Mouse (Mus musculus): Measurements from ENCODE around the gene Tgfb1. TPM values are rescaled to one million over a fixed set of nuclear protein-coding genes. Genes with fewer than 3 reads are reported as not detected.

The Tgfb1 gene
- polyA plus RNA-seq, 1 experiment from 2014 or later = 3.8 TPM

Other genes starting within 250 kb of the Tgfb1 start
- gene Ceacam1, start 209.4 kb upstream of the Tgfb1 start, polyA plus RNA-seq (2015; fragmentation: Nextera tagmentation; extraction: Ambion mirVana) = 3.8 and 4.8 TPM in 2 replicates
- gene Ceacam2, start 147.1 kb upstream of the Tgfb1 start, polyA plus RNA-seq (2015; fragmentation: Nextera tagmentation; extraction: Ambion mirVana) = not detected in 2 replicates
- gene Erich4, start 71.1 kb upstream of the Tgfb1 start, polyA plus RNA-seq (2015; fragmentation: Nextera tagmentation; extraction: Ambion mirVana) = 0.21 TPM in 1 of 2 replicates, not detected in the other
- 58.6 and 63.6 TPM in 2 replicates for gene Dmac2, start 67.6 kb upstream of the Tgfb1 start, polyA plus RNA-seq (2015; fragmentation: Nextera tagmentation; extraction: Ambion mirVana)
- 9.0 and 9.1 TPM in 2 replicates for gene B3gnt8, start 60.3 kb upstream of the Tgfb1 start, polyA plus RNA-seq (2015; fragmentation: Nextera tagmentation; extraction: Ambion mirVana)
- 72.1 and 74.4 TPM in 2 replicates for gene Bckdha, start 28.0 kb upstream of the Tgfb1 start, polyA plus RNA-seq (2015; fragmentation: Nextera tagmentation; extraction: Ambion mirVana)
- gene Exosc5, start 27.8 kb upstream of the Tgfb1 start, polyA plus RNA-seq (2015; fragmentation: Nextera tagmentation; extraction: Ambion mirVana) = 42.5 and 44.6 TPM in 2 replicates
- gene Tmem91, start 11.8 kb upstream of the Tgfb1 start, polyA plus RNA-seq (2015; fragmentation: Nextera tagmentation; extraction: Ambion mirVana) = 2.1 and 2.2 TPM in 2 replicates
- gene B9d2, start 6.2 kb upstream of the Tgfb1 start, polyA plus RNA-seq (2015; fragmentation: Nextera tagmentation; extraction: Ambion mirVana) = 30.3 and 32.0 TPM in 2 replicates
- gene Ccdc97, start 32.1 kb downstream of the Tgfb1 start, polyA plus RNA-seq (2015; fragmentation: Nextera tagmentation; extraction: Ambion mirVana) = 19.9 and 23.0 TPM in 2 replicates
- gene Hnrnpul1, start 67.8 kb downstream of the Tgfb1 start, polyA plus RNA-seq (2015; fragmentation: Nextera tagmentation; extraction: Ambion mirVana) = 32.3 and 34.4 TPM in 2 replicates
- gene Axl, start 101.7 kb downstream of the Tgfb1 start, polyA plus RNA-seq (2015; fragmentation: Nextera tagmentation; extraction: Ambion mirVana) = 44.5 and 45.1 TPM in 2 replicates
- 5.4 and 5.8 TPM in 2 replicates for gene Cyp2s1, start 129.9 kb downstream of the Tgfb1 start, polyA plus RNA-seq (2015; fragmentation: Nextera tagmentation; extraction: Ambion mirVana)
- gene Cyp2b10, start 210.6 kb downstream of the Tgfb1 start, polyA plus RNA-seq (2015; fragmentation: Nextera tagmentation; extraction: Ambion mirVana) = 0.12 TPM in 1 of 2 replicates, not detected in the other

Measured in heart, embryonic 16.5 days (tissue).